Mouse (Mus musculus) limb, embryonic 15.5 days (tissue): ENCODE data around the gene Gm5901. TPM values are rescaled to one million over a fixed set of nuclear protein-coding genes. Genes with fewer than 3 reads are reported as not detected.
A peak's percentile ranks its signal among the peaks of the same experiment; 100 is the strongest.
"Not testable (repeated sequence)": the region's sequence is repeated elsewhere in the genome, so short reads cannot be mapped to it uniquely, and the experiment has no call there.

Experiments
- ATAC-seq: fragments of 200-750 bp; cut with Nextera tagmentation; 2 replicates; pipeline ENCODE4 v1.8.0; 2017; ENCODE audit warnings: low read depth, moderate TSS enrichment; ENCODE audit not compliant: insufficient number of reproducible peaks, low FRiP score, low TSS enrichment
- H3K27ac ChIP-seq: fragments of 300-500 bp; sonication (generic); 2 replicates; pipeline ENCODE4 v1.5.1; 2015; ENCODE audit warnings: moderate library complexity, mild to moderate bottlenecking, inconsistent platforms
- H3K27me3 ChIP-seq: fragments of 300-500 bp; sonication (generic); 2 replicates; pipeline ENCODE4 v1.6.1; 2015; ENCODE audit warnings: inconsistent platforms
- H3K36me3 ChIP-seq: fragments of 300-500 bp; sonication (generic); 2 replicates; pipeline ENCODE4 v1.6.1; 2015; ENCODE audit warnings: inconsistent platforms
- H3K4me1 ChIP-seq: fragments of 300-500 bp; sonication (generic); 2 replicates; pipeline ENCODE4 v1.6.1; 2015; ENCODE audit warnings: inconsistent platforms
- H3K4me2 ChIP-seq: fragments of 300-500 bp; sonication (generic); 2 replicates; pipeline ENCODE4 v1.6.1; 2015; ENCODE audit warnings: mild to moderate bottlenecking, inconsistent platforms
- H3K4me3 ChIP-seq: fragments of 300-500 bp; sonication (generic); 2 replicates; pipeline ENCODE4 v1.5.1; 2015; ENCODE audit warnings: mild to moderate bottlenecking, inconsistent platforms
- H3K9ac ChIP-seq: fragments of 300-500 bp; sonication (generic); 2 replicates; pipeline ENCODE4 v1.6.1; 2015; ENCODE audit warnings: inconsistent platforms
- H3K9me3 ChIP-seq: fragments of 300-500 bp; sonication (generic); 2 replicates; pipeline ENCODE4 v1.6.1; 2016; ENCODE audit warnings: inconsistent platforms
- WGBS: fragments of 180-500 bp; shearing (Covaris S2); methylation state at CpG from one replicate; pipeline ENCODE4 v1.1.7; 2015; 5-methylcytosine and 5-hydroxymethylcytosine counted together
- polyA plus RNA-seq: library from polyadenylated mRNA; unstranded; fragments of >200 nt; fragmentation: Nextera tagmentation; extraction: Ambion mirVana; gene quantifications from 2 replicates; pipeline ENCODE4 v1.2.1, GENCODE M21; 2015

The Gm5901 gene
- polyA plus RNA-seq, 1 experiment from 2014 or later: not detected

DNA sequence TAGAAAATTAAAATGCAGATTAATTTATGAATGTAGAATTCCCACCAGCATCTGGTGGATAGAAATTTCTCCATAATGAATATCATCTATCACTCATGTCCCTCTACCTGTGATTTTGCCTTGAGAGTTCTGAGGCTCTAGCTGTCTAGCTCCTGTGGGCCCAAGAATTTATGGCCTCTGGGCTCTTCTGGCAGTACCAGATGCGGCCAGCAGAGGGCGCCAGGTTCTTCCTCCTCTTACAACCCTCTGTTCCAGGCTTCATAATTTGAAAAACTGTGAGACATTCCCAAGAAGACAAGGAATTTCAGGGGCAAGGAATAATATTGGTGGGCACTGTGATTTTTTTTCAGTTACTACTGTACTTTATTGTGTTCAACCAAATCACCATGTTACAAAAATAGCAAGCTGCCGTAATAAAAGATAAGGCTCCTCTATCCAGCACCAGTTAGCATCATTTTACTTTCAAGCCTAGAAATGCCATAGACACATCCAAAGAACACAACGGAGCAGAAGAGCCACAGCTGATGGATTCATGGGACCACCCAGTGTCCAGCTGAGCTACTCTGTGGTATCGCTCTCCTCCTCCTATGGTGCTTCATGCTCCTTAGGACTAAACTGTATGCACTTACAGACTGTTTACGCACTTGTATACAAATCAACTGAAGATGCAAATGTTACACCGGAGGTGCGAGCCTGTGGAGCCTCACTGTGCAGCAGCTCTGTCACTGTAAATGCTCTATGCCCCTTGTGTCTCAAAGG lies 37.2 kb downstream of the Gm5901 start:
- H3K27ac ChIP-seq, H3K27me3 ChIP-seq, H3K4me2 ChIP-seq, H3K9me3 ChIP-seq, H3K4me3 ChIP-seq, H3K9ac ChIP-seq, ATAC-seq, H3K36me3 ChIP-seq, H3K4me1 ChIP-seq: not testable (repeated sequence)
- 57% methylated on average over 8 of the region's 8 CpGs for WGBS

DNA sequence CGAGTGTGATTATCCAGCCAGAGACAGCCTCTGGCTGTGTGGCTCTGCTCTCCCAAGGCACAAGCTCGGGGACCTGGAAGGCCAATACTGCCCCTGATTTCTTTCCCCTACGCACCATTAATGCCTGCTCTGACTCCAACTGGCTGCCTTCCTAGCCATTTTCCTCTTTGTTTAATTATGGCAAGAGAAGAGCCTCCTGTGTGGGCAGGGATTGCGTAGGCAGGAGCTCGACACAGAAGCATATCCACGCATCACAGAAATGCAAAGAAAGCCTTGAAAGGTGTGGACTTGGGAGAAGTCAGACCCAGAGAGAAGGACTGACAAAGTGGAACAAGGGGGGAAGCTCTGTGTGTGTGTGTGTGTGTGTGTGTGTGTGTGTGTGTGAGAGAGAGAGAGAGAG lies 39.5 kb downstream of the Gm5901 start:
- no peak overlapping the region for H3K27ac ChIP-seq
- H3K9ac ChIP-seq: no peak overlapping the region
- WGBS: 56% methylated on average over 6 of the region's 6 CpGs
- no peaks in the 10 kb centered on the region for H3K4me1 ChIP-seq
- H3K4me2 ChIP-seq: no peak overlapping the region
- H3K9me3 ChIP-seq: no peaks in the 10 kb centered on the region
- H3K4me3 ChIP-seq: no peak overlapping the region
- peaks cover 4% of the 10 kb centered on the region; the same call in 1 of the 2 replicates for H3K27me3 ChIP-seq
- ATAC-seq: no peak
- H3K36me3 ChIP-seq: no peaks in the 10 kb centered on the region

DNA sequence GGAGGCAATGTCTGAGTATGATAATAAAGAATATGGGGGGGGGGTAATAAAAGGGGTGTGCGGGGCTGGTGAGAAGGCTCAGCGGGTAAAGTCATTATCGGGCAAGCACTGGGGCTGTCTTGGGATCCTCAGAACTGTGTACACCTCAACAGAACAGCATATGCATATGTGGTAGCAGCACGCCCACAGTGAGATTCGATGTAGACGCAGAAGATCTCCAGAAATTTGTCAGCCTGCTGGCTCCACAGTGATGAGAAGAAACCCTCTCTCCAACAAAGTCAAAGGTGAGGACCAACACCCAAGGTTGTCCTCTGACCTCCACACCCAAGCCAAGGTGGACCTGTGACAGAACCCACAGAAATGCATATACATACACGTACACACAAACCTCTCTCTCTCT lies 41.7 kb downstream of the Gm5901 start:
- Histone ChIP-seq H3K27me3 (no peaks in the 10 kb centered on the region), H3K9me3 (no peaks in the 10 kb centered on the region), H3K36me3 (no peaks in the 10 kb centered on the region), H3K4me1 (no peaks in the 10 kb centered on the region), H3K4me3 (no peak overlapping the region), H3K4me2 (no peak overlapping the region), H3K9ac (no peak overlapping the region), H3K27ac (no peak overlapping the region)
- 86% methylated on average over 7 of the region's 7 CpGs for WGBS
- no peak for ATAC-seq

DNA sequence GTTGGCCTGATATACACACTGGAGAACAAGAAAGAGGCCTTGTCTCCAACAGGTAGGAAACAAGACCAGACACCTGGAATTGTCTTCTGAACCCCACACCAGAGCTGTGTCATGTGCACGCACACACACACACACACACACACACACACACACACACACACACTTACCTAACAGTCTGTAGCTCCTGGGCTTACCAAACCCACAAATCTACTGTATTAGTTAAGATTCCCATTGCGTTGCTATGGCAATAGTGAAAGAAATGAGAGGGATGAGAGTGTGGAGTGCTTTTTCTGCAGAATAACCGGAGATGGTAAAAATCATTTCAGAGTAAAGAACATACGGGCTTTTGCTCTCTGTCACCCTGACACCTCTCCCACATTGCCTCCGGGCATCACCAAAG lies 43.3 kb downstream of the Gm5901 start:
- Histone ChIP-seq H3K4me1 (no peaks in the 10 kb centered on the region), H3K36me3 (no peaks in the 10 kb centered on the region), H3K9ac (no peak overlapping the region), H3K27me3 (no peaks in the 10 kb centered on the region), H3K27ac (no peak overlapping the region), H3K4me3 (no peak overlapping the region), H3K9me3 (no peaks in the 10 kb centered on the region), H3K4me2 (no peak overlapping the region)
- WGBS: 75% methylated on average over 5 of the region's 5 CpGs
- no peak for ATAC-seq

DNA sequence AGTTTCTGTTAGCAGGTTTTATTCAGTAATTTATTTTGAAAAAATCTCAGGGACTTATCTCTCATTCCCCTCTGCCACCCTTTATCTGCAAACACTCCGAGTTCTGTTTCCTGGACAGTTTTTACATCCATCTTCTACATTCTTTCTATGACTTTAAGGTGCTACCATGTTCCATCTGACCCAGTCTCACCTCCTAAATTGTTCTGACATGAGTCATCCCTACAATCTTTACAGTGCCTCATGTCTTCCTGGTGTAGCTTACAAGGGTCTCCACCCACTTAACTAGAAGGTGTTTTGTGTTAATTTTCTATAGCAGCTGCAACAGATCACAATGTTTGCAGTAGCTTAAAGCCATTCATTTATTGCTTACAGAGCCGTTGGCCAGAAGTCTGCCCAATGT lies 46.1 kb downstream of the Gm5901 start:
- peaks cover 25% of the 10 kb centered on the region for H3K27me3 ChIP-seq

DNA sequence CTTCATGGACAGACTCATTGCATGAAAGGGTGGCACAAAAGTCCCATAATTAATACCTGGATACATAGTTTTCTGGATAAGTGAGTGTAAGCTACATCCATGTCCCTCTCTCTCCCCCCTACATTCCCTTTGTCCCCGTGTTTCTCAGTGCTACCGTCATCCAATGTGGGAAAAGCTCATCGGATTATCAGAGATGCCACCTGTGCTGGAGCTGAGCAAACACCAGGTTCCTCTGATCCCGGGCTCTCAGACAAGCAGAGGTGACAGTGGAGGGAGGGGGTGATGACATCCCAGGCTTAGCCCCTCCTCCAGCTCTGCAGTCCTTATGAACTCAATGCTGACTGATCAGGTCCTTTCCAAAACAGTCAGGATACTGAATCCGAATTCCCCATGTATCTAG lies 49.5 kb downstream of the Gm5901 start:
- 25% methylated on average over 5 of the region's 5 CpGs for WGBS
- Histone ChIP-seq H3K36me3 (no peaks in the 10 kb centered on the region), H3K27ac (no peak overlapping the region), H3K4me3 (no peak overlapping the region), H3K4me1 (peaks cover 10% of the 10 kb centered on the region), H3K27me3 (peaks cover 49% of the 10 kb centered on the region), H3K9ac (no peak overlapping the region), H3K9me3 (no peaks in the 10 kb centered on the region), H3K4me2 (no peak overlapping the region)
- no peak for ATAC-seq

More for the DNA sequence above, 46.1 kb downstream of the Gm5901 start:
- Histone ChIP-seq H3K4me2 (no peak overlapping the region), H3K4me1 (peaks cover 8% of the 10 kb centered on the region), H3K4me3 (no peak overlapping the region), H3K9me3 (no peaks in the 10 kb centered on the region), H3K9ac (no peak overlapping the region), H3K27ac (no peak overlapping the region), H3K36me3 (no peaks in the 10 kb centered on the region)
- ATAC-seq: no peak
- WGBS: 32% methylated on average over 2 of the region's 2 CpGs

DNA sequence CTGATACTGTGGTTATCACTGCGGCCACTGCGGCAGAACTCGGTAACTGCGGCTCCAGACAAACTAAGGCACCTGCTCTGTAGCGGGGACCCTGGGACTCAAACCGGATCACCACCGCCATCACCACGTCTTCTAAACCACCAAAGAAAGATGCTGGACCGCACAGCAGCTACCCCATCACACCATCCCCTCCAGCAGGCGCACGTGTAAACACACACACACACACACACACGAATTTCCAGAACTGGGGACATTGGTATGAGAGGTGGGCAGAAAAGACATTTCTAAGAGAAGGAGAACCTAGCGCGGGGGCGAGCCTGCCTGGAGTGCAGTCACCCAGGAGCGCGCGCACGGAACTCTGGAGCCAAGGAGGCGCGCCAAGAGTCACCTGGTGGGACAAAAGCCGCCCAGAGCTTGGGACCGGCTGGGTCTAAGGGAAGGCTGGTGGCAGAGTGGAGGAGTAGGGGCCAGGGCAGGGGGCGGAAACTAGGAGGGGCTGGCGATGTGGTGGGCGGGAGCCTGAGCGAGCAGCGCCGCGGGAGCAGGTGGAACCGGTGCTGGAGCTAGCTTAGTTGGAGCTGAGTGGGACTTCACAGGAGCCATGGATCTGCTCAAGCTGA lies 50.7 kb downstream of the Gm5901 start, which contains the start of gene Cckbr:
Cckbr (plus strand) TSS at position 308 of the 620 bp plus-strand sequence.
- Histone ChIP-seq H3K9ac (no peak within 1 kb of the TSS), H3K4me1 (peaks cover 10% of the 10 kb centered on the region), H3K4me2 (peak within 1 kb of the TSS; percentile 58), H3K27me3 (peaks cover 49% of the 10 kb centered on the region), H3K27ac (no peak within 1 kb of the TSS), H3K9me3 (no peaks in the 10 kb centered on the region), H3K4me3 (peak within 1 kb of the TSS; percentile 32), H3K36me3 (no peaks in the 10 kb centered on the region)
- 0 out of 2 replicates have a peak, but pooled peaks have one; percentile 7 for ATAC-seq
- WGBS: under 1% methylated on average over 31 of the region's 31 CpGs

DNA sequence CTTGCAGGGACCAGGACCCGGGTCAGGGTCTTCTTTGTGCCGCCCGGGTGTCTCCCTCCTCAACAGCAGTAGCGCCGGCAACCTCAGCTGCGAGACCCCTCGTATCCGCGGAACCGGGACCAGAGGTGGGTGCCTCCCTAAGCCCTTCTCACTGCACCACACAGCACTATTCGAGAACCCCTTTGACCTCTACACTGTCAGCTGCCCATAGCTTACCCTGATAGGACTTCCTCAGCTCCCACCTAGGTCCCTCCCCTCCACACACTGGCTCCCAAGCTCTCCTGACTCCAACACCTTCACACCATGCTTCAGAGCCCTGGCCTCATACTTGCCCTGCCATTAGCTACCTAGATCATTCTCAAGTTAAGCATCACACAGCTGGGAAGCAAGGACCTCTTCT lies 51.2 kb downstream of the Gm5901 start:
- H3K27me3 ChIP-seq: peaks cover 49% of the 10 kb centered on the region
- WGBS: 8% methylated on average over 11 of the region's 11 CpGs

More for the DNA sequence above, 51.2 kb downstream of the Gm5901 start:
- peak; percentile 18; the same call in 1 of the 2 replicates for ATAC-seq
- Histone ChIP-seq H3K27ac (no peak overlapping the region), H3K4me2 (peak overlapping the region; percentile 58), H3K9me3 (no peaks in the 10 kb centered on the region), H3K4me1 (peaks cover 10% of the 10 kb centered on the region), H3K9ac (no peak overlapping the region), H3K36me3 (no peaks in the 10 kb centered on the region), H3K4me3 (peak overlapping the region; percentile 32)

Other genes with a start within 250 kb of the Gm5901 start
- gene Olfr683, start 228.0 kb upstream of the Gm5901 start, polyA plus RNA-seq: not detected in 2 replicates
- gene Olfr684, start 211.4 kb upstream of the Gm5901 start, polyA plus RNA-seq: not detected in 2 replicates
- gene Olfr685, start 189.0 kb upstream of the Gm5901 start, polyA plus RNA-seq: not detected in 2 replicates
- not detected in 2 replicates for gene Olfr686, start 167.6 kb upstream of the Gm5901 start, polyA plus RNA-seq
- gene Olfr688, start 86.9 kb upstream of the Gm5901 start, polyA plus RNA-seq: not detected in 2 replicates
- not detected in 2 replicates for gene Olfr689, start 63.9 kb upstream of the Gm5901 start, polyA plus RNA-seq
- not detected in 2 replicates for gene Olfr690, start 40.9 kb upstream of the Gm5901 start, polyA plus RNA-seq
- gene Olfr691, start 32.8 kb upstream of the Gm5901 start, polyA plus RNA-seq: not detected in 2 replicates
- gene Olfr692, start 6.8 kb upstream of the Gm5901 start, polyA plus RNA-seq: not detected in 2 replicates
- gene Fam160a2, start 25.0 kb downstream of the Gm5901 start, polyA plus RNA-seq: 38.6 and 47.0 TPM in 2 replicates
- gene Cnga4, start 29.5 kb downstream of the Gm5901 start, polyA plus RNA-seq: 0.05 TPM in 1 of 2 replicates, not detected in the other
- gene Cckbr, start 50.7 kb downstream of the Gm5901 start, polyA plus RNA-seq: not detected in 2 replicates
- 141 and 162 TPM in 2 replicates for gene Cavin3, start 107.3 kb downstream of the Gm5901 start, polyA plus RNA-seq
- 62.6 and 65.0 TPM in 2 replicates for gene Smpd1, start 179.3 kb downstream of the Gm5901 start, polyA plus RNA-seq
- 37.4 and 38.2 TPM in 2 replicates for gene Apbb1, start 206.6 kb downstream of the Gm5901 start, polyA plus RNA-seq
- gene Hpx, start 225.1 kb downstream of the Gm5901 start, polyA plus RNA-seq: 0.53 and 0.99 TPM in 2 replicates